Mouse (Mus musculus) CH12.LX (cell line): ENCODE data around the gene Ddah2.

ENCODE experiments used
- CTCF ChIP-seq, 2 experiments: IDR thresholded peaks in 1 of 2; conservative IDR thresholded peaks in 1 of 2; 2 replicates each; pipeline ENCODE4 v1.5.1; 2011 to 2012; ENCODE audit warnings: low read depth in 2 of 2, low read length in 2 of 2, improper control_type of control experiment in 1 of 2, inconsistent platforms in 1 of 2, mild to moderate bottlenecking in 1 of 2, moderate library complexity in 1 of 2
- POLR2A ChIP-seq: IDR thresholded peaks from 2 replicates; pipeline ENCODE4 v1.6.1; 2011; ENCODE audit warnings: low read depth, mild to moderate bottlenecking, improper control_type of control experiment, low read length
- TCF12 ChIP-seq: IDR thresholded peaks from 2 replicates; pipeline ENCODE4 v1.6.1; 2014; ENCODE audit warnings: low read depth, mild to moderate bottlenecking, inconsistent platforms, low read length, improper control_type of control experiment
- ZKSCAN1 ChIP-seq: IDR thresholded peaks from 2 replicates; pipeline ENCODE4 v1.6.1; 2012; ENCODE audit warnings: low read depth, inconsistent platforms, low read length, improper control_type of control experiment, borderline replicate concordance

GRCm38 (mm10) chr17:35018171-35018570 is 40.7 kb upstream of the Ddah2 start:
- TF ChIP-seq POLR2A (no peak), ZKSCAN1 (no peak), TCF12 (no peak), CTCF (conservative IDR thresholded peaks at IDR 0.05 in 1 of 2, IDR thresholded peaks at IDR 0.05 in 1 of 2; ENCODE audit: low read depth in 2 of 2, low read length in 2 of 2) (no peak)
